Mouse (Mus musculus) thymus, adult 2 months (tissue): ENCODE measurements at regions not wholly inside any gene's neighbourhood (a gene's known extent, or its start where the extent isn't known, plus 50 kb on each side); places are given as distances from the start of the nearest gene placed in this dataset.

Source experiments
- CTCF ChIP-seq: fragments of 200-500 bp; IDR thresholded peaks from 2 replicates; pipeline ENCODE4 v1.5.1; 2012; ENCODE audit warnings: mild to moderate bottlenecking, control low read depth, low read length, moderate library complexity, borderline replicate concordance; ENCODE audit not compliant: control insufficient read depth, poor library complexity, insufficient read depth; ENCODE audit errors: extremely low read depth
- POLR2A ChIP-seq: fragments of 200-500 bp; IDR thresholded peaks from 2 replicates; pipeline ENCODE4 v1.6.1; 2012; ENCODE audit warnings: mild to moderate bottlenecking, low read length, control low read depth, moderate library complexity; ENCODE audit not compliant: control insufficient read depth, poor library complexity, insufficient read depth; ENCODE audit errors: extremely low read depth

GRCm38 (mm10) chr8:34449391-34450044 is 338.0 kb upstream of the Gm10131 start:
- TF ChIP-seq CTCF (no peak), POLR2A (no peak)
